Mouse (Mus musculus) gonadal fat pad, adult 2 months (tissue): ENCODE measurements at regions not wholly inside any gene's neighbourhood (a gene's known extent, or its start where the extent isn't known, plus 50 kb on each side); places are given as distances from the start of the nearest gene placed in this dataset.

Experiments
- DNase-seq: peaks from one replicate; pipeline ENCODE4 v3.0.0-alpha.2; 2012; ENCODE audit warnings: low read depth

- no peak for DNase-seq
Measured at GRCm38 (mm10) chr7:83077035-83077918, 210.1 kb downstream of the Mex3b start.

- DNase-seq = no peak
Measured at GRCm38 (mm10) chr7:83077919-83078265, 210.8 kb downstream of the Mex3b start.

GRCm38 (mm10) chr7:83078695-83079094 is 211.6 kb downstream of the Mex3b start:
- DNase-seq = no peak

GRCm38 (mm10) chr7:83079842-83080241 is 212.7 kb downstream of the Mex3b start:
- no peak for DNase-seq

- DNase-seq = no peak
Measured at GRCm38 (mm10) chr7:83084496-83085082, 217.5 kb downstream of the Mex3b start.

GRCm38 (mm10) chr7:83085547-83086158 is 218.5 kb downstream of the Mex3b start:
- DNase-seq = no peak

- no peak for DNase-seq
Measured at GRCm38 (mm10) chr7:83087408-83087807, 220.3 kb downstream of the Mex3b start.

GRCm38 (mm10) chr7:83088125-83088524 is 221.0 kb downstream of the Mex3b start:
- no peak for DNase-seq

- DNase-seq = no peak
Measured at GRCm38 (mm10) chr7:83089330-83089982, 222.3 kb downstream of the Mex3b start.

- DNase-seq = no peak
Measured at GRCm38 (mm10) chr7:83093923-83094355, 226.8 kb downstream of the Mex3b start.

- no peak for DNase-seq
Measured at GRCm38 (mm10) chr7:83094899-83095298, 227.8 kb downstream of the Mex3b start.

- no peak for DNase-seq
Measured at GRCm38 (mm10) chr7:83095593-83095992, 228.5 kb downstream of the Mex3b start.

- DNase-seq = no peak
Measured at GRCm38 (mm10) chr7:83104426-83104825, 237.3 kb downstream of the Mex3b start.

GRCm38 (mm10) chr7:83105672-83106071 is 238.5 kb downstream of the Mex3b start:
- DNase-seq = no peak

GRCm38 (mm10) chr7:83111217-83111823 is 244.2 kb downstream of the Mex3b start:
- no peak for DNase-seq

- DNase-seq = no peak
Measured at GRCm38 (mm10) chr7:83116487-83116886, 249.4 kb downstream of the Mex3b start.

- no peak for DNase-seq
Measured at GRCm38 (mm10) chr7:83117065-83117464, 249.9 kb downstream of the Mex3b start.

- no peak for DNase-seq
Measured at GRCm38 (mm10) chr7:83126196-83126595, 259.1 kb downstream of the Mex3b start.

- no peak for DNase-seq
Measured at GRCm38 (mm10) chr7:83140216-83140615, 273.1 kb downstream of the Mex3b start.

- no peak for DNase-seq
Measured at GRCm38 (mm10) chr7:83140658-83141057, 273.5 kb downstream of the Mex3b start.

GRCm38 (mm10) chr7:83144018-83144417 is 276.9 kb downstream of the Mex3b start:
- DNase-seq = no peak

GRCm38 (mm10) chr7:83145551-83145950 is 278.4 kb downstream of the Mex3b start:
- no peak for DNase-seq
